Mouse (Mus musculus) small intestine, adult 2 months (tissue): ENCODE results near the gene Syndig1. TPM values are rescaled to one million over a fixed set of nuclear protein-coding genes. Genes with fewer than 3 reads are reported as not detected.

Experiments used
- H3K27ac ChIP-seq: fragments of 200-500 bp; 2 replicates; pipeline ENCODE4 v1.5.1; 2012; ENCODE audit warnings: low read depth, low read length, control low read depth, inconsistent platforms; ENCODE audit not compliant: insufficient read depth
- H3K27me3 ChIP-seq: fragments of 200-500 bp; 2 replicates; pipeline ENCODE4 v1.6.1; 2012; ENCODE audit warnings: mild to moderate bottlenecking, moderate library complexity, low read length, inconsistent platforms; ENCODE audit not compliant: control insufficient read depth, insufficient read depth
- H3K36me3 ChIP-seq: fragments of 200-500 bp; 2 replicates; pipeline ENCODE4 v1.6.1; 2012; ENCODE audit warnings: mild to moderate bottlenecking, low read length, control low read depth, inconsistent platforms; ENCODE audit not compliant: control insufficient read depth, insufficient read depth
- H3K4me1 ChIP-seq: fragments of 200-500 bp; 2 replicates; pipeline ENCODE4 v1.6.1; 2012; ENCODE audit warnings: low read length, inconsistent platforms, mixed read lengths; ENCODE audit not compliant: control insufficient read depth, insufficient read depth, insufficient read length
- H3K4me3 ChIP-seq: fragments of 200-500 bp; 2 replicates; pipeline ENCODE4 v1.5.1; 2012; ENCODE audit warnings: low read depth, mild to moderate bottlenecking, control low read depth, inconsistent platforms, low read length, moderate library complexity
- CTCF ChIP-seq: fragments of 200-500 bp; IDR thresholded peaks from 2 replicates; pipeline ENCODE4 v1.5.1; 2012; ENCODE audit warnings: low read depth, mild to moderate bottlenecking, control low read depth, inconsistent platforms, low read length, moderate library complexity, mixed read lengths; ENCODE audit not compliant: insufficient replicate concordance, insufficient read length; ENCODE audit errors: extremely low read depth
- POLR2A ChIP-seq: fragments of 200-500 bp; IDR thresholded peaks from 2 replicates; pipeline ENCODE4 v1.6.1; 2012; ENCODE audit warnings: low read depth, mild to moderate bottlenecking, control low read depth, inconsistent platforms, low read length, moderate library complexity
- WGBS: fragments of 180-500 bp; shearing (Covaris S2); methylation state at CpG from one replicate; pipeline ENCODE4 v1.1.7; 2018; 5-methylcytosine and 5-hydroxymethylcytosine counted together
- polyA plus RNA-seq: library from polyadenylated mRNA; depleted of rRNA; stranded (reverse); fragments of >200 nt; gene quantifications from 2 replicates; pipeline ENCODE4 v1.2.3, GENCODE M21; 2012

The Syndig1 gene
- polyA plus RNA-seq, 1 experiment: 1.4 TPM

GRCm38 (mm10) chr2:149836471-149837135 lies 7.6 kb downstream of the Syndig1 start:
- no peaks in the 10 kb centered on the region for H3K36me3 ChIP-seq
- 65% methylated on average over 2 of the region's 2 CpGs for WGBS
- no peak for TF ChIP-seq POLR2A
- no peak for TF ChIP-seq CTCF
- no peaks in the 10 kb centered on the region for H3K4me1 ChIP-seq
- no peaks in the 10 kb centered on the region for H3K27me3 ChIP-seq
- no peak overlapping the region for H3K4me3 ChIP-seq
- H3K27ac ChIP-seq: no peak overlapping the region

GRCm38 (mm10) chr2:149839666-149840065 lies 10.7 kb downstream of the Syndig1 start:
- no peaks in the 10 kb centered on the region for H3K36me3 ChIP-seq
- no peak overlapping the region for H3K27ac ChIP-seq
- H3K4me1 ChIP-seq: no peaks in the 10 kb centered on the region
- TF ChIP-seq CTCF: no peak
- no peak for TF ChIP-seq POLR2A
- 69% methylated on average over 2 of the region's 2 CpGs for WGBS
- H3K27me3 ChIP-seq: no peaks in the 10 kb centered on the region
- no peak overlapping the region for H3K4me3 ChIP-seq

GRCm38 (mm10) chr2:149844575-149844974 lies 15.6 kb downstream of the Syndig1 start:
- H3K27me3 ChIP-seq: no peaks in the 10 kb centered on the region
- H3K27ac ChIP-seq: no peak overlapping the region
- no peaks in the 10 kb centered on the region for H3K4me1 ChIP-seq
- 64% methylated on average over 2 of the region's 2 CpGs for WGBS
- TF ChIP-seq POLR2A (no peak), CTCF (no peak)
- no peak overlapping the region for H3K4me3 ChIP-seq
- no peaks in the 10 kb centered on the region for H3K36me3 ChIP-seq

GRCm38 (mm10) chr2:149848778-149849177 lies 19.8 kb downstream of the Syndig1 start:
- WGBS: 42% methylated on average over 4 of the region's 4 CpGs
- TF ChIP-seq CTCF (no peak), POLR2A (no peak)
- no peak overlapping the region for H3K4me3 ChIP-seq

GRCm38 (mm10) chr2:149861002-149861401 lies 32.0 kb downstream of the Syndig1 start:
- 89% methylated on average over 3 of the region's 3 CpGs for WGBS
- no peaks in the 10 kb centered on the region for H3K27me3 ChIP-seq
- no peak overlapping the region for H3K27ac ChIP-seq
- TF ChIP-seq POLR2A (no peak), CTCF (no peak)
- no peaks in the 10 kb centered on the region for H3K4me1 ChIP-seq
- H3K4me3 ChIP-seq: no peak overlapping the region
- H3K36me3 ChIP-seq: no peaks in the 10 kb centered on the region

More at GRCm38 (mm10) chr2:149848778-149849177, 19.8 kb downstream of the Syndig1 start:
- no peaks in the 10 kb centered on the region for H3K4me1 ChIP-seq
- no peak overlapping the region for H3K27ac ChIP-seq
- no peaks in the 10 kb centered on the region for H3K36me3 ChIP-seq
- H3K27me3 ChIP-seq: no peaks in the 10 kb centered on the region

- TF ChIP-seq POLR2A (no peak), CTCF (no peak)
- 75% methylated on average over 5 of the region's 5 CpGs for WGBS
- no peak overlapping the region for H3K4me3 ChIP-seq
Observed at GRCm38 (mm10) chr2:149865914-149866435, 37.0 kb downstream of the Syndig1 start.

GRCm38 (mm10) chr2:149870496-149870895 lies 41.5 kb downstream of the Syndig1 start:
- no peak overlapping the region for H3K4me3 ChIP-seq
- 65% methylated on average over 2 of the region's 2 CpGs for WGBS
- TF ChIP-seq POLR2A: no peak
- no peak for TF ChIP-seq CTCF

More at GRCm38 (mm10) chr2:149865914-149866435, 37.0 kb downstream of the Syndig1 start:
- Histone ChIP-seq H3K27ac (no peak overlapping the region), H3K36me3 (no peaks in the 10 kb centered on the region), H3K4me1 (no peaks in the 10 kb centered on the region), H3K27me3 (no peaks in the 10 kb centered on the region)

More at GRCm38 (mm10) chr2:149870496-149870895, 41.5 kb downstream of the Syndig1 start:
- Histone ChIP-seq H3K27ac (no peak overlapping the region), H3K36me3 (no peaks in the 10 kb centered on the region), H3K27me3 (no peaks in the 10 kb centered on the region), H3K4me1 (no peaks in the 10 kb centered on the region)
